Mouse (Mus musculus) heart, adult 8-10 months (tissue): ENCODE results near the gene Mmp15. TPM values are rescaled to one million over a fixed set of nuclear protein-coding genes. Genes with fewer than 3 reads are reported as not detected.

ENCODE experiments used
- DNase-seq: peaks from one replicate; pipeline ENCODE4 v3.0.0; 2022; ENCODE audit warnings: low spot score
- total RNA-seq, 4 experiments: library from RNA; stranded (reverse); gene quantifications; 2 replicates each; pipeline ENCODE4 v1.2.4; 2022

Gene Mmp15
- total RNA-seq: 10 to 100 TPM; 57.6 to 63.2 (median 58.0) TPM

- peak; percentile 78 for DNase-seq
Observed at GRCm38 (mm10) chr8:95352151-95352870, at the start of gene Mmp15. Gene Mmp15, plus strand, starts transcription at chr8:95352268.

GRCm38 (mm10) chr8:95302410-95302809 is 49.7 kb upstream of the Mmp15 start:
- DNase-seq: peak; percentile 29

GRCm38 (mm10) chr8:95305526-95305925 is 46.5 kb upstream of the Mmp15 start:
- no peak for DNase-seq

- no peak for DNase-seq
Observed at GRCm38 (mm10) chr8:95306431-95306830, 45.6 kb upstream of the Mmp15 start, which contains the start of gene Cngb1. Gene Cngb1, minus strand, starts transcription at chr8:95306585.

- DNase-seq: no peak
Observed at GRCm38 (mm10) chr8:95310342-95310970, 41.6 kb upstream of the Mmp15 start, which contains the start of gene Tepp. Gene Tepp, plus strand, starts transcription at chr8:95310566.

GRCm38 (mm10) chr8:95312836-95313235 is 39.2 kb upstream of the Mmp15 start:
- DNase-seq: no peak

GRCm38 (mm10) chr8:95313857-95314256 is 38.2 kb upstream of the Mmp15 start:
- DNase-seq: no peak

GRCm38 (mm10) chr8:95314707-95315106 is 37.4 kb upstream of the Mmp15 start:
- DNase-seq: no peak

GRCm38 (mm10) chr8:95315350-95315749 is 36.7 kb upstream of the Mmp15 start:
- no peak for DNase-seq

GRCm38 (mm10) chr8:95320224-95321139 is 31.6 kb upstream of the Mmp15 start:
- no peak for DNase-seq

GRCm38 (mm10) chr8:95323201-95323600 is 28.9 kb upstream of the Mmp15 start:
- peak; percentile 45 for DNase-seq

GRCm38 (mm10) chr8:95324646-95325045 is 27.4 kb upstream of the Mmp15 start:
- no peak for DNase-seq

GRCm38 (mm10) chr8:95326822-95327221 is 25.2 kb upstream of the Mmp15 start:
- no peak for DNase-seq

- DNase-seq: no peak
Observed at GRCm38 (mm10) chr8:95327866-95328465, 24.1 kb upstream of the Mmp15 start.

- no peak for DNase-seq
Observed at GRCm38 (mm10) chr8:95330367-95330766, 21.7 kb upstream of the Mmp15 start.

GRCm38 (mm10) chr8:95331156-95331719 is 20.8 kb upstream of the Mmp15 start:
- DNase-seq: no peak

- DNase-seq: peak; percentile 92
Observed at GRCm38 (mm10) chr8:95331720-95332436, 20.2 kb upstream of the Mmp15 start, which contains the start of the genes Zfp319 and Usb1. Gene Zfp319, minus strand, starts transcription at chr8:95331950. Gene Usb1, plus strand, starts transcription at chr8:95332284.

- no peak for DNase-seq
Observed at GRCm38 (mm10) chr8:95332437-95333199, 19.4 kb upstream of the Mmp15 start.

GRCm38 (mm10) chr8:95335706-95336105 is 16.4 kb upstream of the Mmp15 start:
- no peak for DNase-seq

GRCm38 (mm10) chr8:95336363-95336762 is 15.7 kb upstream of the Mmp15 start:
- no peak for DNase-seq
